Mouse (Mus musculus): Measurements from ENCODE around the gene Als2cl. TPM values are rescaled to one million over a fixed set of nuclear protein-coding genes. Genes with fewer than 3 reads are reported as not detected.

The Als2cl gene
- total and polyA plus RNA-seq, 2 experiments, result 8.0 to 45.5 TPM

DNA sequence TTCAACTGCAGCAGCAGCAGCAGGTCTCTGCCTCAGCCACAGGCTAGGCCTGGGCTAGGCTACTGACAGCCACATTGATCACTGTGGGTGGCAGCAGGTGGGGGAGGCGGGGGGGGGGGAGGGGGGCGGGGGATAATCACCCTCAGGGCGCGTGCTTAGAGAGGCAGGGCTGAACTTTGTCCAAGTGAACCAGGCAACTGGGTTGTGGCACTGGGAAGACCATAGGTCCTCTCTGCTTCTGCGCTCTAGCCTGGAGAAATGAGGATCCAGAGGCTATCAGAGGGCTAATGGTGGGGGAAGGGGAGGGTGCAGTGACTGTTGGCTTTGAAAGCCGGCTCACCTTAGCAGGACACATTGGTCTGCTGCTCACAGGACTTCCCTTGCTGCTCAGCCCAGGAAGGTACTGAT, 4.4 kb upstream of the Als2cl start:
- H3K4me1 ChIP-seq (ENCODE audit: control insufficient read depth, insufficient read depth, low read length), result peaks cover 29% of the 10 kb centered on the region
- H3K79me2 ChIP-seq (ENCODE audit: control insufficient read depth, insufficient read depth, low read length), result no peaks in the 10 kb centered on the region; the same call in 1 of the 2 replicates
- H3K4me3 ChIP-seq (ENCODE audit: insufficient read depth, low read depth, low read length), result no peak overlapping the region
- H3K27me3 ChIP-seq (ENCODE audit: control insufficient read depth, insufficient read depth, low read length), result no peaks in the 10 kb centered on the region
- peak; percentile 98 for DNase-seq (ENCODE audit: extremely low read depth, low read depth, low spot score)
- H3K36me3 ChIP-seq (ENCODE audit: control insufficient read depth, insufficient read depth, low read length), result no peaks in the 10 kb centered on the region
- H3K27ac ChIP-seq (replicated peaks; ENCODE audit: insufficient read depth, low read depth, low read length), result peak overlapping the region; percentile 72
- 39% methylated on average over 5 of the region's 6 CpGs for WGBS
- TF ChIP-seq CTCF (IDR thresholded peaks at IDR 0.05; ENCODE audit: low read depth, low read length) (no peak), POLR2A (IDR thresholded peaks at IDR 0.05; ENCODE audit: extremely low read depth, insufficient read depth, low read length) (0 out of 2 replicates have a peak, but pooled peaks have one; percentile 17)
- H3K9ac ChIP-seq (ENCODE audit: low read depth, low read length), result peak overlapping the region; percentile 19; the same call in 1 of the 2 replicates

GRCm38 (mm10) chr9:110877353-110877752, 2.3 kb upstream of the Als2cl start:
- Histone ChIP-seq H3K27ac (replicated peaks; ENCODE audit: insufficient read depth, low read depth, low read length) (peak overlapping the region; percentile 88), H3K79me2 (ENCODE audit: control insufficient read depth, insufficient read depth, low read length) (peaks cover 13% of the 10 kb centered on the region; the same call in 1 of the 2 replicates), H3K9ac (ENCODE audit: low read depth, low read length) (peak overlapping the region; percentile 27; the same call in 1 of the 2 replicates), H3K4me3 (ENCODE audit: insufficient read depth, low read depth, low read length) (no peak overlapping the region), H3K27me3 (ENCODE audit: control insufficient read depth, insufficient read depth, low read length) (no peaks in the 10 kb centered on the region), H3K4me1 (ENCODE audit: control insufficient read depth, insufficient read depth, low read length) (peaks cover 36% of the 10 kb centered on the region), H3K36me3 (ENCODE audit: control insufficient read depth, insufficient read depth, low read length) (no peaks in the 10 kb centered on the region)
- peak; percentile 96 for DNase-seq (ENCODE audit: extremely low read depth, low read depth, low spot score)
- WGBS, result 30% methylated on average over 1 of the region's 1 CpGs
- TF ChIP-seq POLR2A (IDR thresholded peaks at IDR 0.05; ENCODE audit: extremely low read depth, insufficient read depth, low read length) (0 out of 2 replicates have a peak, but pooled peaks have one; percentile 8), CTCF (IDR thresholded peaks at IDR 0.05; ENCODE audit: low read depth, low read length) (no peak)

GRCm38 (mm10) chr9:110877888-110878287, 1.8 kb upstream of the Als2cl start:
- Histone ChIP-seq H3K79me2 (ENCODE audit: control insufficient read depth, insufficient read depth, low read length) (peaks cover 13% of the 10 kb centered on the region; the same call in 1 of the 2 replicates), H3K4me3 (ENCODE audit: insufficient read depth, low read depth, low read length) (no peak overlapping the region), H3K4me1 (ENCODE audit: control insufficient read depth, insufficient read depth, low read length) (peaks cover 36% of the 10 kb centered on the region), H3K27ac (replicated peaks; ENCODE audit: insufficient read depth, low read depth, low read length) (peak overlapping the region; percentile 95), H3K36me3 (ENCODE audit: control insufficient read depth, insufficient read depth, low read length) (no peaks in the 10 kb centered on the region), H3K27me3 (ENCODE audit: control insufficient read depth, insufficient read depth, low read length) (no peaks in the 10 kb centered on the region), H3K9ac (ENCODE audit: low read depth, low read length) (peak overlapping the region; percentile 30)
- 18% methylated on average over 5 of the region's 5 CpGs for WGBS
- peak; percentile 97 for DNase-seq (ENCODE audit: extremely low read depth, low read depth, low spot score)
- no peak for TF ChIP-seq CTCF (IDR thresholded peaks at IDR 0.05; ENCODE audit: low read depth, low read length)

DNA sequence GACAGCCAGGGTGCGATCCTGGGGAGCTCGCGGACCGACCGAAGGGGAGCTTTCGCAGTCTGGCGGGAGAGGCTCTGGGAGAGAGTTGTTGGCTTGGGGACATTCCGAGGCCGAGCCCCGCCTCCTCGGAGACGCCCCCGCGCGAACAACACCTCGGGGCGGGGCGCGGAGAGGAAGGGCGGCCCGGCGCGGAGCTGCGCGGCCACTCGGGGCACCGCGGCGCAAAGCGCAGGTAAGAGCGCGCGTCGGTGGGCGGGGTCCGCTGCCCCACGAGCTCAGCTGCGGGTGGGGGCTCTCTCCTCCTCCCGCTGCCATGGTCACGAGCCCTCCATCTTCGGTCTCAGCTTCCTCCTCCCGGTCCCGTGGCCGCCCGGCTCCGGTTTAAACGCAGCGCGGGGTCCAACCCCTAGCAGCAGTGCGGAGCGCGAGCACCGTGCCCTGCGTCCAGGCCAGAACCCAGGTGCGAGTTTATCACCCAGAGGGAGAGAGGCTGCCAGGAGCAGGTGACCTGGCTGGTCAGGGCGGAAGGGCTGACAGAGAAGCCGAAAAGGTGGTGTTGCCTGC, 410 bp downstream of the Als2cl start, which contains the start of gene Tmie:
Gene Tmie, minus strand, starts transcription at position 116 of the 564 bp plus-strand sequence.
- no peaks in the 10 kb centered on the region for H3K27me3 ChIP-seq (ENCODE audit: control insufficient read depth, insufficient read depth, low read length)
- TF ChIP-seq CTCF (IDR thresholded peaks at IDR 0.05; ENCODE audit: low read depth, low read length), result no peak
- peak; percentile 92 for TF ChIP-seq POLR2A (IDR thresholded peaks at IDR 0.05; ENCODE audit: extremely low read depth, insufficient read depth, low read length)
- H3K79me2 ChIP-seq (ENCODE audit: control insufficient read depth, insufficient read depth, low read length), result peaks cover 13% of the 10 kb centered on the region; the same call in 1 of the 2 replicates
- peak within 1 kb of the TSS; percentile 95 for H3K27ac ChIP-seq (replicated peaks; ENCODE audit: insufficient read depth, low read depth, low read length)
- H3K9ac ChIP-seq (ENCODE audit: low read depth, low read length), result peak within 1 kb of the TSS; percentile 91
- WGBS, result under 1% methylated on average over 57 of the region's 57 CpGs
- peak; percentile 83 for DNase-seq (ENCODE audit: extremely low read depth, low read depth, low spot score)
- peaks cover 2% of the 10 kb centered on the region; the same call in 1 of the 2 replicates for H3K36me3 ChIP-seq (ENCODE audit: control insufficient read depth, insufficient read depth, low read length)
- H3K4me1 ChIP-seq (ENCODE audit: control insufficient read depth, insufficient read depth, low read length), result peaks cover 26% of the 10 kb centered on the region
- peak within 1 kb of the TSS; percentile 65 for H3K4me3 ChIP-seq (ENCODE audit: insufficient read depth, low read depth, low read length)

GRCm38 (mm10) chr9:110880772-110881171, 1.1 kb downstream of the Als2cl start:
- 8% methylated on average over 4 of the region's 4 CpGs for WGBS
- H3K4me3 ChIP-seq (ENCODE audit: insufficient read depth, low read depth, low read length), result peak overlapping the region; percentile 65
- H3K27ac ChIP-seq (replicated peaks; ENCODE audit: insufficient read depth, low read depth, low read length), result peak overlapping the region; percentile 70
- peak overlapping the region; percentile 66 for H3K9ac ChIP-seq (ENCODE audit: low read depth, low read length)
- no peaks in the 10 kb centered on the region for H3K27me3 ChIP-seq (ENCODE audit: control insufficient read depth, insufficient read depth, low read length)
- peak; percentile 89 for DNase-seq (ENCODE audit: extremely low read depth, low read depth, low spot score)
- TF ChIP-seq POLR2A (IDR thresholded peaks at IDR 0.05; ENCODE audit: extremely low read depth, insufficient read depth, low read length) (no peak), CTCF (IDR thresholded peaks at IDR 0.05; ENCODE audit: low read depth, low read length) (no peak)
- H3K36me3 ChIP-seq (ENCODE audit: control insufficient read depth, insufficient read depth, low read length), result peaks cover 2% of the 10 kb centered on the region; the same call in 1 of the 2 replicates
- peaks cover 13% of the 10 kb centered on the region; the same call in 1 of the 2 replicates for H3K79me2 ChIP-seq (ENCODE audit: control insufficient read depth, insufficient read depth, low read length)
- H3K4me1 ChIP-seq (ENCODE audit: control insufficient read depth, insufficient read depth, low read length), result peaks cover 26% of the 10 kb centered on the region

DNA sequence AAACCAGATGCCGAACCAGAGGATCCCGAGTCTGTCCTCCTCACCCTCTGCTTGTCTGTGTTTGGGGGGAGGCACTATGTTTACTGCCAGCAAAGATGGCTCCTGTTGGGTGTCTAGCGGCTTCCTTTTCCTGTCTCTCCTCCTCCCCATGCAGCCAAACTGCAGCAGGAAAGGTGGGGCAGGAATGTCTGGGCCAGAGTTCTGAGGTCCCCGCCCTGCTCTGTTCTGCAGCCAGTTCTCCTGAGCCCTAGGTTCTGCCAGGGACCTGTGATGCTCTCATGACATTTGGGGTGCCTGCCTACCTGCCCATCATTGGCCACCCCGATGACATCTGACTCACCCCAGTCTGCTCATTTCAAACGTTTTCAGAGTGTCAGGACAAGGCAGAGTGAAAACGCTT, 2.3 kb downstream of the Als2cl start:
- H3K27ac ChIP-seq (replicated peaks; ENCODE audit: insufficient read depth, low read depth, low read length), result no peak overlapping the region

More for the DNA sequence above, 2.3 kb downstream of the Als2cl start:
- H3K9ac ChIP-seq (ENCODE audit: low read depth, low read length), result no peak overlapping the region
- no peak overlapping the region for H3K4me3 ChIP-seq (ENCODE audit: insufficient read depth, low read depth, low read length)
- H3K4me1 ChIP-seq (ENCODE audit: control insufficient read depth, insufficient read depth, low read length), result peaks cover 19% of the 10 kb centered on the region
- WGBS, result 74% methylated on average over 7 of the region's 7 CpGs
- H3K79me2 ChIP-seq (ENCODE audit: control insufficient read depth, insufficient read depth, low read length), result peaks cover 13% of the 10 kb centered on the region; the same call in 1 of the 2 replicates
- no peaks in the 10 kb centered on the region for H3K27me3 ChIP-seq (ENCODE audit: control insufficient read depth, insufficient read depth, low read length)
- H3K36me3 ChIP-seq (ENCODE audit: control insufficient read depth, insufficient read depth, low read length), result peaks cover 2% of the 10 kb centered on the region; the same call in 1 of the 2 replicates
- TF ChIP-seq CTCF (IDR thresholded peaks at IDR 0.05; ENCODE audit: low read depth, low read length), result no peak
- TF ChIP-seq POLR2A (IDR thresholded peaks at IDR 0.05; ENCODE audit: extremely low read depth, insufficient read depth, low read length), result no peak
- DNase-seq (ENCODE audit: extremely low read depth, low read depth, low spot score), result no peak
